Mouse (Mus musculus) CD4-positive, CD25-positive, alpha-beta regulatory T cell, adult 4 months (primary cell): Measurements from ENCODE around the gene 3110001I22Rik. TPM values are rescaled to one million over a fixed set of nuclear protein-coding genes. Genes with fewer than 3 reads are reported as not detected.

Source experiments
- ATAC-seq: one replicate; pipeline ENCODE4 v1.8.0; 2017
- polyA plus RNA-seq, 2 experiments: library from polyadenylated mRNA; unstranded; fragments of 100-300 nt; shearing (Covaris generic); gene quantifications; one replicate each; pipeline ENCODE4 v1.2.1; 2017

Gene 3110001I22Rik
- polyA plus RNA-seq, 2 experiments from 2014 or later, result 7.3 to 7.5 TPM

DNA sequence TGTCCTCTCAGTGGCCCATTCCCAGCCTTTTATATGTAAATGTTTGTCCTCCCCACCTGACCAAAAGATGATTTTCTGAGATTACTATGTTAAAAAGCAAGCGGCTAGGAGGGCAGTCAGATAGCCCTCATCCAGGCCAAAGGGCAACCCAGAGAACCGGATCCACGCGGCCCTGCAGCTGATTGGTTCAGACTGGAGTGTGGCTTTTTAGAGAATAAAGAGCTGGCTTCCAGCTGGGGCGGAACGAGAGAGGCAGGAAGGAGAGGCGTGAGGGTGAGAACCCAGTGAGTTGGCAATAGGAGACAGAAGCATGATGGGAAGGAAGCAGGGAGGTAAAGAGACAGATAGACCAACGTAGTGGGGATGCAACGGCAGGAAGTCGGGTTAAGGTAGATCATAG is 51.2 kb downstream of the 3110001I22Rik start:
- no peak for ATAC-seq

DNA sequence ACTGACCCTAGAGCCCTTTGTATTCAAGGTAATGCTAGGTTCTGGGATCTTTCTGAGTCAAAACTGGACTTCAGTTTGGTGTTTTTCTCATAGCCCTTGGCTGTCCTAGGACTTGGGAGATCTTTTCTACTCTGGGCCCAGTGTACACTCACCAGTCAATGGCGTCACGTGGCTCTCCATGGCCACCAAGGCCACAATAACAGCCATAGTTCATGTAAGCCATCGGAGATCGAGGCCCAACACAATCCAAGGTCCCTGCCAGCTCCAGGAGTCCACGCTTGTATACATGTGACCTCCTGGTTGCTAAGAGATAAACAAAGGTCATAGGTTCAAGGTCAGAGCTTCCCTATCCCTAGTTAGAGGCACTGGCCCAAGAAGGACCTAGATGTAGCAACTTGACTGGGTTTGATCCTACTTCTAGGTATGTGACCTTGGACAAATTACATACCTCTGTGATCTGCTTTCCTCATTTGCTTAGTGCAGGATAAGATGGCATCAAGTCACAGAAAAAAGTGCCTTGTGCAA is 56.1 kb downstream of the 3110001I22Rik start:
- no peak for ATAC-seq

Other genes with a start within 250 kb of the 3110001I22Rik start
- 10 to 100 TPM; 36.0 to 41.4 TPM for gene Parn, start 3.8 kb upstream of the 3110001I22Rik start, polyA plus RNA-seq
- 10 to 100 TPM; 60.0 to 64.7 TPM for gene Bfar, start 71 bp upstream of the 3110001I22Rik start, polyA plus RNA-seq
- gene Pla2g10, start 59.1 kb downstream of the 3110001I22Rik start, polyA plus RNA-seq, result not detected
- gene Rrn3, start 108.8 kb downstream of the 3110001I22Rik start, polyA plus RNA-seq, result 10 to 100 TPM; 54.1 to 65.3 TPM
- 100 to 1,000 TPM; 129 to 146 TPM for gene Ntan1, start 146.9 kb downstream of the 3110001I22Rik start, polyA plus RNA-seq
- gene Pdxdc1, start 231.2 kb downstream of the 3110001I22Rik start, polyA plus RNA-seq, result 10 to 100 TPM; 21.0 to 28.2 TPM
- under 1 TPM; 0.55 to 0.91 TPM for gene Mpv17l, start 231.2 kb downstream of the 3110001I22Rik start, polyA plus RNA-seq